Mouse (Mus musculus) kidney, adult 2 months (tissue): Measurements from ENCODE around the gene Gm20696. TPM values are rescaled to one million over a fixed set of nuclear protein-coding genes. Genes with fewer than 3 reads are reported as not detected.

Experiments used
- DNase-seq: peaks from one replicate; pipeline ENCODE4 v3.0.0; 2021
- H3K27ac ChIP-seq: fragments of 200-500 bp; 2 replicates; pipeline ENCODE4 v1.5.1; 2012; ENCODE audit warnings: low read depth, low read length, control low read depth, inconsistent platforms; ENCODE audit not compliant: insufficient read depth
- H3K27me3 ChIP-seq: fragments of 200-500 bp; replicated peaks from 2 replicates; pipeline ENCODE4 v1.6.1; 2012; ENCODE audit warnings: mild to moderate bottlenecking, moderate library complexity, low read length, inconsistent platforms; ENCODE audit not compliant: control insufficient read depth, insufficient read depth
- H3K36me3 ChIP-seq: fragments of 200-500 bp; 2 replicates; pipeline ENCODE4 v1.6.1; 2012; ENCODE audit warnings: mild to moderate bottlenecking, moderate library complexity, low read length, inconsistent platforms; ENCODE audit not compliant: control insufficient read depth, insufficient read depth
- H3K4me1 ChIP-seq: fragments of 200-500 bp; 2 replicates; pipeline ENCODE4 v1.6.1; 2011; ENCODE audit warnings: low read length; ENCODE audit not compliant: control insufficient read depth, insufficient read depth
- H3K4me3 ChIP-seq: fragments of 200-500 bp; 2 replicates; pipeline ENCODE4 v1.5.1; 2011; ENCODE audit warnings: mild to moderate bottlenecking, low read depth, low read length, control low read depth; ENCODE audit not compliant: insufficient read depth
- CTCF ChIP-seq: fragments of 200-500 bp; conservative IDR thresholded peaks from 2 replicates; pipeline ENCODE4 v1.5.1; 2011; ENCODE audit warnings: low read depth, mild to moderate bottlenecking, control low read depth, low read length, moderate library complexity, mixed read lengths; ENCODE audit not compliant: insufficient read depth, insufficient read length
- POLR2A ChIP-seq: fragments of 200-500 bp; IDR thresholded peaks from one replicate; pipeline ENCODE4 v1.6.1; 2011; ENCODE audit warnings: low read depth, low read length, control low read depth
- WGBS: fragments of 180-500 bp; shearing (Covaris S2); methylation state at CpG from one replicate; pipeline ENCODE4 v1.1.7; 2018; 5-methylcytosine and 5-hydroxymethylcytosine counted together
- polyA plus RNA-seq: library from polyadenylated mRNA; depleted of rRNA; stranded (reverse); fragments of >200 nt; gene quantifications from 2 replicates; pipeline ENCODE4 v1.2.3, GENCODE M21; 2012

Gene Gm20696
- polyA plus RNA-seq, 1 experiment = 0.31 TPM

GRCm38 (mm10) chr6:99265173-99265572 lies 401.4 kb downstream of the Gm20696 start:
- Histone ChIP-seq H3K27me3 (no peaks in the 10 kb centered on the region), H3K4me3 (no peak overlapping the region), H3K4me1 (peaks cover 5% of the 10 kb centered on the region; the same call in 1 of the 2 replicates), H3K36me3 (no peaks in the 10 kb centered on the region), H3K27ac (no peak overlapping the region)
- no peak for DNase-seq
- 80% methylated on average over 4 of the region's 4 CpGs for WGBS
- TF ChIP-seq POLR2A (no peak), CTCF (no peak)

- H3K27me3 ChIP-seq = no peaks in the 10 kb centered on the region
- peaks cover 5% of the 10 kb centered on the region; the same call in 1 of the 2 replicates for H3K4me1 ChIP-seq
- TF ChIP-seq POLR2A = no peak
- no peak for TF ChIP-seq CTCF
- H3K4me3 ChIP-seq = no peak overlapping the region
- no peak overlapping the region for H3K27ac ChIP-seq
- no peaks in the 10 kb centered on the region for H3K36me3 ChIP-seq
- no peak for DNase-seq
- WGBS = 67% methylated on average over 13 of the region's 13 CpGs
Observed at GRCm38 (mm10) chr6:99264192-99265093, 402.2 kb downstream of the Gm20696 start.

GRCm38 (mm10) chr6:99263886-99264185 lies 402.8 kb downstream of the Gm20696 start:
- H3K4me1 ChIP-seq = peaks cover 5% of the 10 kb centered on the region; the same call in 1 of the 2 replicates
- DNase-seq = peak; percentile 42
- H3K4me3 ChIP-seq = no peak overlapping the region
- no peak overlapping the region for H3K27ac ChIP-seq
- 46% methylated on average over 2 of the region's 2 CpGs for WGBS
- H3K27me3 ChIP-seq = no peaks in the 10 kb centered on the region
- no peaks in the 10 kb centered on the region for H3K36me3 ChIP-seq
- no peak for TF ChIP-seq CTCF
- TF ChIP-seq POLR2A = no peak

- H3K4me3 ChIP-seq = no peak overlapping the region
- TF ChIP-seq POLR2A (no peak), CTCF (no peak)
- 68% methylated on average over 12 of the region's 12 CpGs for WGBS
- H3K27ac ChIP-seq = no peak overlapping the region
- H3K4me1 ChIP-seq = peaks cover 5% of the 10 kb centered on the region; the same call in 1 of the 2 replicates
- no peaks in the 10 kb centered on the region for H3K27me3 ChIP-seq
- DNase-seq = no peak
- H3K36me3 ChIP-seq = no peaks in the 10 kb centered on the region
Observed at GRCm38 (mm10) chr6:99263061-99263885, 403.3 kb downstream of the Gm20696 start.

GRCm38 (mm10) chr6:99261737-99262130 lies 404.9 kb downstream of the Gm20696 start:
- no peak for DNase-seq
- Histone ChIP-seq H3K4me3 (no peak overlapping the region), H3K4me1 (peaks cover 5% of the 10 kb centered on the region; the same call in 1 of the 2 replicates), H3K27ac (no peak overlapping the region), H3K27me3 (no peaks in the 10 kb centered on the region), H3K36me3 (no peaks in the 10 kb centered on the region)
- 67% methylated on average over 4 of the region's 4 CpGs for WGBS
- TF ChIP-seq POLR2A = no peak

- H3K27ac ChIP-seq = no peak overlapping the region
- 67% methylated on average over 11 of the region's 11 CpGs for WGBS
Observed at GRCm38 (mm10) chr6:99260941-99261736, 405.5 kb downstream of the Gm20696 start.

More at GRCm38 (mm10) chr6:99260941-99261736, 405.5 kb downstream of the Gm20696 start:
- H3K4me3 ChIP-seq = no peak overlapping the region
- no peak for DNase-seq
- H3K36me3 ChIP-seq = no peaks in the 10 kb centered on the region
- TF ChIP-seq CTCF = no peak
- TF ChIP-seq POLR2A = no peak
- no peaks in the 10 kb centered on the region for H3K27me3 ChIP-seq
- 0 out of 2 replicates have a peak, but pooled peaks cover 3% of the 10 kb centered on the region for H3K4me1 ChIP-seq
